Mouse (Mus musculus) urinary bladder, postnatal 4 days (tissue): ENCODE data around the gene Lsm7.
A peak's percentile ranks its signal among the peaks of the same experiment; 100 is the strongest.

Source experiments
- DNase-seq, 2 experiments: peaks; one replicate each; pipeline ENCODE4 v3.0.0; 2021 to 2022; ENCODE audit warnings: low spot score in 2 of 2

Gene Lsm7

GRCm38 (mm10) chr10:80854913-80855748 lies at the start of gene Lsm7, which contains the start of gene Sppl2b:
Gene Lsm7, minus strand, starts transcription at chr10:80855209.
Gene Sppl2b, plus strand, starts transcription at chr10:80855275.
- DNase-seq, result peak; percentile 97

- no peak for DNase-seq
Measured at GRCm38 (mm10) chr10:80904709-80905108, 49.7 kb upstream of the Lsm7 start.

- DNase-seq, result no peak
Measured at GRCm38 (mm10) chr10:80904004-80904693, 49.1 kb upstream of the Lsm7 start.

GRCm38 (mm10) chr10:80903282-80903681 lies 48.3 kb upstream of the Lsm7 start:
- DNase-seq, result no peak

- DNase-seq, result no peak
Measured at GRCm38 (mm10) chr10:80902273-80902940, 47.4 kb upstream of the Lsm7 start.

- no peak for DNase-seq
Measured at GRCm38 (mm10) chr10:80901409-80902272, 46.6 kb upstream of the Lsm7 start.

- DNase-seq, result peak; percentile 96 to 98
Measured at GRCm38 (mm10) chr10:80900318-80901247, 45.6 kb upstream of the Lsm7 start, which contains the start of gene Timm13. Gene Timm13, minus strand, starts transcription at chr10:80900969.

- DNase-seq, result no peak
Measured at GRCm38 (mm10) chr10:80899591-80900317, 44.7 kb upstream of the Lsm7 start.

- DNase-seq, result no peak
Measured at GRCm38 (mm10) chr10:80899074-80899473, 44.1 kb upstream of the Lsm7 start.

GRCm38 (mm10) chr10:80897861-80898510 lies 43.0 kb upstream of the Lsm7 start:
- DNase-seq, result no peak

- no peak for DNase-seq
Measured at GRCm38 (mm10) chr10:80896581-80897485, 41.8 kb upstream of the Lsm7 start.

- DNase-seq, result no peak
Measured at GRCm38 (mm10) chr10:80895697-80896096, 40.7 kb upstream of the Lsm7 start.

- DNase-seq, result no peak
Measured at GRCm38 (mm10) chr10:80895100-80895499, 40.1 kb upstream of the Lsm7 start.

GRCm38 (mm10) chr10:80887181-80887580 lies 32.2 kb upstream of the Lsm7 start:
- peak in 1 of 2 experiments; percentile 58 for DNase-seq

GRCm38 (mm10) chr10:80881301-80881700 lies 26.3 kb upstream of the Lsm7 start:
- DNase-seq, result peak; percentile 51 to 81

GRCm38 (mm10) chr10:80880901-80881300 lies 25.9 kb upstream of the Lsm7 start:
- DNase-seq, result no peak

- DNase-seq, result no peak
Measured at GRCm38 (mm10) chr10:80880131-80880641, 25.2 kb upstream of the Lsm7 start.

GRCm38 (mm10) chr10:80876594-80876993 lies 21.6 kb upstream of the Lsm7 start:
- no peak for DNase-seq
